Mouse (Mus musculus) embryonic facial prominence, embryonic 11.5 days (tissue): ENCODE measurements around the gene Mogat2. TPM values are rescaled to one million over a fixed set of nuclear protein-coding genes. Genes with fewer than 3 reads are reported as not detected.

Experiments used
- ATAC-seq: fragments of 200-750 bp; cut with Nextera tagmentation; replicated peaks from 2 replicates; pipeline ENCODE4 v1.8.0; 2017; ENCODE audit warnings: low read depth; ENCODE audit not compliant: insufficient number of reproducible peaks, low FRiP score, low TSS enrichment
- DNase-seq: peaks from one replicate; pipeline ENCODE4 v3.0.0-alpha.2; 2015; ENCODE audit warnings: low spot score
- H3K27ac ChIP-seq: fragments of 300-500 bp; sonication (generic); replicated peaks from 2 replicates; pipeline ENCODE4 v1.5.1; 2014; ENCODE audit warnings: mild to moderate bottlenecking, low read depth, low read length, control low read depth
- H3K27me3 ChIP-seq: fragments of 300-500 bp; sonication (generic); 2 replicates; pipeline ENCODE4 v1.6.1; 2014; ENCODE audit warnings: mild to moderate bottlenecking, low read length, moderate library complexity, mixed read lengths; ENCODE audit not compliant: control insufficient read depth, insufficient read depth
- H3K36me3 ChIP-seq: fragments of 300-500 bp; sonication (generic); replicated peaks from 2 replicates; pipeline ENCODE4 v1.6.1; 2014; ENCODE audit warnings: low read depth, mild to moderate bottlenecking, low read length, moderate library complexity, mixed read lengths; ENCODE audit not compliant: control insufficient read depth, insufficient read depth
- H3K4me1 ChIP-seq: fragments of 300-500 bp; sonication (generic); 2 replicates; pipeline ENCODE4 v1.6.1; 2014; ENCODE audit warnings: low read length, mixed read lengths; ENCODE audit not compliant: control insufficient read depth, insufficient read depth
- H3K4me2 ChIP-seq: fragments of 300-500 bp; sonication (generic); 2 replicates; pipeline ENCODE4 v1.6.1; 2014; ENCODE audit warnings: low read depth, mild to moderate bottlenecking, control low read depth, low read length, moderate library complexity
- H3K4me3 ChIP-seq: fragments of 300-500 bp; sonication (generic); 2 replicates; pipeline ENCODE4 v1.5.1; 2014; ENCODE audit warnings: low read depth, low read length, control low read depth
- H3K9ac ChIP-seq: fragments of 300-500 bp; sonication (generic); replicated peaks from 2 replicates; pipeline ENCODE4 v1.6.1; 2014; ENCODE audit warnings: mild to moderate bottlenecking, control low read depth, low read length
- H3K9me3 ChIP-seq: fragments of 300-500 bp; sonication (generic); replicated peaks from 2 replicates; pipeline ENCODE4 v1.6.1; 2016; ENCODE audit warnings: mild to moderate bottlenecking, low read length, inconsistent platforms, mixed read lengths; ENCODE audit not compliant: control insufficient read depth
- WGBS: fragments of 180-500 bp; shearing (Covaris S2); extraction: QIAGEN DNeasy Blood & Tissue Kit; methylation state at CpG from one replicate; pipeline ENCODE4 v1.1.7; 2014; 5-methylcytosine and 5-hydroxymethylcytosine counted together
- polyA plus RNA-seq: library from polyadenylated mRNA; unstranded; fragments of >200 nt; fragmentation: Nextera tagmentation; extraction: Ambion mirVana; gene quantifications from 2 replicates; pipeline ENCODE4 v1.2.1, GENCODE M21; 2014

Gene Mogat2
- 12.5 and 14.7 TPM in 2 replicates for polyA plus RNA-seq

DNA sequence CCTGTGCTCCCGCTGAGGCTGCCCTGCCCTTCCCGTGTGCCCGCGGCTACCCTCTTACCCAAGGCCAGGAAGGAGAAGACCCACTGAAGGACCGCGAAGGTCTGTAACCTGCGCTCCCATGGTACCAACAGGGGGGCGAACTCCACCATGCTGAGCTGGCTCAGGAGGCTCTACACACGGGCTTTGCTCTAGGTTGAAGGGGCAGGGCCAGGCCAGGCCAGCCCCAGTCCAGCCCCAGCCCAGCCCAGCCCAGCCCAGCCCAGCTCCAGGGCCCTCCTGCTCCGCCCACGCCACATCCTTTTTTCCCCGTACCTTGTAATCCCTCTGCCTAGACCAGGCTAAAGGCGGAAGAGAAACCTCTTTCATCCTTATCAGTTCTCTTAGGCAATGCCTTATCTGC is at the start of gene Mogat2:
Gene Mogat2, minus strand, starts transcription at position 203 of the 400 bp plus-strand sequence.
- peak within 1 kb of the TSS; percentile 34 for H3K4me2 ChIP-seq
- ATAC-seq, result peak; percentile 49; the same call in 1 of the 2 replicates
- H3K27ac ChIP-seq, result no peak within 1 kb of the TSS
- H3K9me3 ChIP-seq, result no peaks in the 10 kb centered on the region
- DNase-seq, result peak; percentile 48
- H3K9ac ChIP-seq, result peak within 1 kb of the TSS; percentile 6; the same call in 1 of the 2 replicates
- H3K4me1 ChIP-seq, result peaks cover 2% of the 10 kb centered on the region; the same call in 1 of the 2 replicates
- 4% methylated on average over 13 of the region's 13 CpGs for WGBS
- H3K27me3 ChIP-seq, result no peaks in the 10 kb centered on the region
- H3K4me3 ChIP-seq, result peak within 1 kb of the TSS; percentile 22
- no peaks in the 10 kb centered on the region for H3K36me3 ChIP-seq

DNA sequence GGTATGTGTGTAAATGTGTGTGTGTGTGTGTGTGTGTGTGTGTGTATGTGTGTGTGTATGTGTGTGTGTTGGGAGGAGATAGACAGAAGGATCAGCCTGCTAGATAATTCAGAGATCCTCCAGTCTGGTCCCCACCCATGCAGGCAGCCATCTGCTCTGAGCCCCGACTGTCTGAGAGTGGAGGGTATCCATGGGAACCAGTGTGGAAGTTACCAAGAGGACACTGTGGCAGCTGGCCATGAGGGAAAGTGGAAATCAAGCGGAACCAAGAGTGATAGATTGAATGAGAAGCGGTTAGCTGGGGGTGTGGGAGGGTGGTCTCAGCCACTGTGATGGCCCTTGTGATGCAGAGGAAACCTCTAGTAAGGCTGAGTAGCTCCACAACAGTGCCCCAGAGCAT is 48.9 kb upstream of the Mogat2 start:
- DNase-seq (no peak), ATAC-seq (peak; percentile 78)
- Histone ChIP-seq H3K36me3 (no peaks in the 10 kb centered on the region), H3K27ac (no peak overlapping the region), H3K4me1 (peaks cover 2% of the 10 kb centered on the region; the same call in 1 of the 2 replicates), H3K9ac (no peak overlapping the region), H3K9me3 (no peaks in the 10 kb centered on the region), H3K4me2 (no peak overlapping the region), H3K4me3 (no peak overlapping the region), H3K27me3 (no peaks in the 10 kb centered on the region)
- WGBS, result 59% methylated on average over 3 of the region's 3 CpGs

DNA sequence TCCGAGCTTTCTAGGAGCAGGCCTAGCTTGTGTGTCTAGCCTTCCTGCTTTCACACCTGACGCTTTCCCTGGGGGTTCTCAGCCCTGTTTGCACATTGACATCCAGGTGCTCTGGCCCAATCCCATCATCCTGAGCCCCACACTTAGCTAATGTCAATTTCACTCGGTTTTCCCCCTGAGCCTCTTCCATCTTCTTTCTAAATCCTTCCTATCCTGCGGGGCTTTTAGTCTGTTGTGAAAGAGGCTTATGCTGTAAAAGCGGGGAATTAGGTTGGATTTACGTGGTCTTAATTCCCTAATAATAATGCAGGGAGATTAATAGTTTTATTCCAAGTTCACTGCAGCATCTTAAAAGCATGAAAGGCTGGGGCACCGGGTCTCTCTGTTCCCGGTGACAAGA is 41.2 kb upstream of the Mogat2 start:
- DNase-seq (no peak), ATAC-seq (no peak)
- 66% methylated on average over 8 of the region's 8 CpGs for WGBS
- Histone ChIP-seq H3K9ac (no peak overlapping the region), H3K27ac (no peak overlapping the region), H3K4me3 (no peak overlapping the region), H3K36me3 (no peaks in the 10 kb centered on the region), H3K4me2 (no peak overlapping the region), H3K9me3 (no peaks in the 10 kb centered on the region), H3K27me3 (no peaks in the 10 kb centered on the region), H3K4me1 (no peaks in the 10 kb centered on the region)

DNA sequence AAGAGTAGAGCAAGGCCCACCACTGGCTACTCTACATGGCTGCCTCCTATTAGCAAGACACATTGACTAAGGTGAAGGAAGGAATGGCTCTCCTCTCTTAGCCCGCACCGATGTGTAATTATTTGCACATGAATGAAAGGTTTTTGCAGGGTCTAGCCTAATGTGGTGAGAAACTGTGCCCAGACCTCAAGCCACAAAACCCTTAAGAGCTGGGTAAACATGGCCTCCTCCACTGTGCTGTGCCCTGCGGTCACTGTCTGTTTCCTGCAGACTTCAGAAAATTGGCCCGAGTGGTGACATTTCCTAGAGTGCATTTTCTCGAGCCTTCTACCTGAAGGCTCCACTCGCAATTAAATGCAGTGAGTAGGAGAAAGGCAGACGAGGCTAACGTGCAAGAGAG is 39.9 kb upstream of the Mogat2 start:
- H3K9ac ChIP-seq, result no peak overlapping the region
- H3K4me1 ChIP-seq, result no peaks in the 10 kb centered on the region
- no peak overlapping the region for H3K27ac ChIP-seq
- no peak overlapping the region for H3K4me3 ChIP-seq
- no peaks in the 10 kb centered on the region for H3K27me3 ChIP-seq
- DNase-seq (no peak), ATAC-seq (no peak)
- WGBS, result 88% methylated on average over 8 of the region's 8 CpGs
- no peaks in the 10 kb centered on the region for H3K36me3 ChIP-seq
- no peak overlapping the region for H3K4me2 ChIP-seq
- H3K9me3 ChIP-seq, result no peaks in the 10 kb centered on the region

DNA sequence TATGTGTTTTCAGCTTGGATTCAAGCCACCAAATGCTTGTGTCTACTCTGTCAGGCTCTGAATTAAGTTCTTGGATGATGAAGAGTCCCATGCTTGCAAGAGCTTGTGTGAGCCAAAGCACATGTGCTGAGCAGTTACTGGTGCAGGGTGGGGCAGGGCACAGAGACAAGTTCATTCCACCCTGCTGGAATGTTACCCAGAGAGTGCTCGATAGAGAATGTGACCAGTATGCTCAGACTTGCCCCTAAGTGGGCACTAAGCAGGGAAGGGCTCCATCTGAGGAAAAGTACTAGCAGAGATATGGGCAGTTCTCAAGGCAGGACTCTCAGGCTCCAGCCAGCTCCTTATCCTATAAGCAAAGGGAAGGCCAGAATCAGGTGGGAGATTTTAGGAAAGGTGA is 38.3 kb upstream of the Mogat2 start:
- Histone ChIP-seq H3K27me3 (no peaks in the 10 kb centered on the region), H3K4me2 (no peak overlapping the region), H3K4me3 (no peak overlapping the region), H3K4me1 (no peaks in the 10 kb centered on the region), H3K9me3 (no peaks in the 10 kb centered on the region), H3K36me3 (no peaks in the 10 kb centered on the region), H3K27ac (no peak overlapping the region), H3K9ac (no peak overlapping the region)
- WGBS, result 78% methylated on average over 1 of the region's 1 CpGs
- DNase-seq (no peak), ATAC-seq (no peak)

DNA sequence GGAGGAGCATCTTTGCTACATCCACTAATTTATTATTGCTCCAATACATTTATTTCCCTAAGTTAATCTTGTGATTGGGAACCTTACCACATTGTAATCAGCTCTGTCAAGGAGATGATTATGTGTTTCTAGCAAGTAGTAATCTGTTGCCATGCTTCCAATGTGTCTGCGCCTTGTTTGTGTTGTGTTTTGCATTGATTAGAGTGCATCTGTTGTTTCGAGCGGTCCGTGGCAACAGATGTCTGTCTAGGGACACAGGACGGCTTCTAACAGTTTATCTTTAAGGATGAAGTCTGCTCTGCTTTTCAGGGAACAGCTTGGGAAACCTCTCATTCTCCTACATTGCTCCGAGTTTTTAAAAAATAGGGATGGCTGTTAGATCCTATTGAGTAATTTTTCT is 36.7 kb upstream of the Mogat2 start:
- Histone ChIP-seq H3K27ac (no peak overlapping the region), H3K4me1 (no peaks in the 10 kb centered on the region), H3K27me3 (0 out of 2 replicates have a peak, but pooled peaks cover 3% of the 10 kb centered on the region), H3K9me3 (no peaks in the 10 kb centered on the region), H3K9ac (no peak overlapping the region), H3K4me3 (no peak overlapping the region), H3K36me3 (no peaks in the 10 kb centered on the region), H3K4me2 (no peak overlapping the region)
- ATAC-seq (no peak), DNase-seq (no peak)
- 72% methylated on average over 6 of the region's 6 CpGs for WGBS

DNA sequence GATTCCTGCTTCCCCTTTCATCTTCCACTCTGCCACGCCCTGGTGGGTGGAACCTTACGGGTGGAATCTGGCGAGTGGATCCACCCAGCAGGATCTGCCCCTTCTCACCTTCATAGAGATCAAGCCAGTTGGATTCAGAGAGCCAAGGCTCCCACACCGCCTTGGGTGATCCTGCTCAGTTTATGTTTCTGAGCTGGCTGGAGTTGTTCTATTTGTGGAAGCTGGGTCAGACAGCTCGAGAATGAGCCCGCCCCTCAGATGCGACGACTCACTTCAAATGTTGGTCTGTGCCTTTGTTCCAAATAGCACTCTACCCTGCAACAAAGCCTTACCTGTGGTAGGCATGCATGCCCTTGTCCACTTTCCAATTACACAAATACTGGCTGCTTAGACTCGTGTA is 33.2 kb upstream of the Mogat2 start:
- Histone ChIP-seq H3K27me3 (peaks cover 31% of the 10 kb centered on the region), H3K4me2 (no peak overlapping the region), H3K9me3 (no peaks in the 10 kb centered on the region), H3K4me1 (peaks cover 5% of the 10 kb centered on the region), H3K4me3 (no peak overlapping the region), H3K9ac (no peak overlapping the region), H3K27ac (no peak overlapping the region), H3K36me3 (no peaks in the 10 kb centered on the region)
- DNase-seq (no peak), ATAC-seq (no peak)
- WGBS, result 71% methylated on average over 9 of the region's 9 CpGs

DNA sequence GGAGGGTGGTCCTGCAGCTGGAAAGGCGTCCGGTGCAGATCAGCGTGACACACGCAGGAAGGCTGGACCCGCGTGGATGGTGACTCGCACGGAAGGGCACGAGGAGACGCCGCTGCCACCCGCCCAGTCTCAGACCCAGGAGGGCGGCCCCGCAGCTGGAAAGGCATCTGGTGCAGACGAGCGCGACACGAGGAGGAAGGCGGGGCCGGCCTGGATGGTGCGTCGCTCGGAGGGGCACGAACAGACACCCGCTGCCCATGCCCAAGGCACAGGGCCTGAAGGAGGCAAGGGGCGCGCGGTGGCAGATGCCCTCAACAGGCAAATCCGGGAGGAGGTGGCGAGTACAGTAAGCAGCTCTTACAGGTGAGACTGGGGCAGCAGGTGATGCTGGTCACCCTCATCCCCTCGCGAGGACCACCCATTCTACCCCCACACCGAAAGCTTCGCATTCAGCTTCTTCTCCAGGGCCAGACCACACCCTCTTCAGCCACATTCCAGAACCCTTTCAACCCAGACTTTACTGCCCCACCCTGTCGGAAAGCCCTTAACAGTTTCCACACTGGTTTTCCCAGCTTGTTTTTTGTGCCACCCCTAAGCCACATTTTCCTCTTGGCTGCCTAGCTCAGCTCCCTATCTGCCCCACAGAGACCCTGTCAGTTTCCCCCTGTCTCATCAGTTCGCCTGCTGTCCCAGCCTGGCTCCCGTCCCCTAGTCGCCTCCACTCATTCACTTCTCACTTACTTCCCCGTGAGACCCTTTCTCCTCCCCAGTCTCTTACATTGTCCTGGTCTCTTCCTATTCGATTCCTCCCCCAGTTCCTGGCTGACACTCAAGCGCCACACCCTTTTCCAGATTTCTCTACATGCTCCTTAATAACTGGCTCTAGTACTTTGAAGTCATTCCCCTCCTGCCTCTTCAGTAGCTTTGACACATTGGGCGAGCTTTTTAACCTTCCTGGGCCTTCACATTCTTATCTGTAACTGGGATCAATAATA is 30.8 kb upstream of the Mogat2 start:
- Histone ChIP-seq H3K9me3 (no peaks in the 10 kb centered on the region), H3K36me3 (no peaks in the 10 kb centered on the region), H3K4me2 (peak overlapping the region; percentile 95), H3K4me3 (peak overlapping the region; percentile 54), H3K27me3 (peaks cover 40% of the 10 kb centered on the region), H3K4me1 (peaks cover 5% of the 10 kb centered on the region), H3K27ac (no peak overlapping the region), H3K9ac (peak overlapping the region; percentile 57)
- WGBS, result 8% methylated on average over 42 of the region's 42 CpGs
- DNase-seq (no peak), ATAC-seq (0 out of 2 replicates have a peak, but pooled peaks have one; percentile 2)
